Mouse (Mus musculus): ENCODE results near the gene Gm15097.
"Not testable (repeated sequence)": the region's sequence is repeated elsewhere in the genome, so short reads cannot be mapped to it uniquely, and the experiment has no call there.

Gene Gm15097

GRCm38 (mm10) chrX:149784173-149784572 is at the start of gene Gm15097:
Gene Gm15097, plus strand, starts transcription at chrX:149784473.
- DNase-seq (ENCODE audit: low spot score in 2 of 2), result not testable (repeated sequence)

GRCm38 (mm10) chrX:149762853-149763252 is 21.4 kb upstream of the Gm15097 start:
- DNase-seq (ENCODE audit: low spot score in 2 of 2), result peak; percentile 1 to 26

GRCm38 (mm10) chrX:149811178-149811577 is 26.9 kb downstream of the Gm15097 start:
- DNase-seq (ENCODE audit: low spot score in 2 of 2), result not testable (repeated sequence)

Data from right cerebral cortex, adult 2 months (tissue).